Mouse (Mus musculus): ENCODE measurements at regions not wholly inside any gene's neighbourhood (a gene's known extent, or its start where the extent isn't known, plus 50 kb on each side); places are given as distances from the start of the nearest gene placed in this dataset.

GRCm38 (mm10) chr3:39528087-39528486 is 641.3 kb downstream of the Fat4 start:
- no peaks in the 10 kb centered on the region for H3K79me2 ChIP-seq (replicated peaks; ENCODE audit: control insufficient read depth, extremely low read depth, insufficient read depth, poor library complexity, severe bottlenecking)
- H3K27ac ChIP-seq (ENCODE audit: insufficient read depth, low read depth): no peak overlapping the region
- H3K4me3 ChIP-seq (replicated peaks in 1 of 3; ENCODE audit: low read depth in 2 of 3, low read length in 2 of 3, poor library complexity in 1 of 3): no peak overlapping the region
- no peak for TF ChIP-seq TCF12 (IDR thresholded peaks at IDR 0.05; ENCODE audit: low read depth, low read length)
- TF ChIP-seq ZKSCAN1 (IDR thresholded peaks at IDR 0.05; ENCODE audit: borderline replicate concordance, low read depth, low read length): no peak
- TF ChIP-seq PAX5 (IDR thresholded peaks at IDR 0.05; ENCODE audit: low read length): no peak
- TF ChIP-seq POLR2A (IDR thresholded peaks at IDR 0.05; ENCODE audit: low read depth, low read length): no peak
- TF ChIP-seq JUN (IDR thresholded peaks at IDR 0.05; ENCODE audit: insufficient read depth, low read depth, low read length): no peak
- no peak for TF ChIP-seq MXI1 (IDR thresholded peaks at IDR 0.05; ENCODE audit: low read depth, low read length)
- TF ChIP-seq RCOR1 (conservative IDR thresholded peaks at IDR 0.05; ENCODE audit: low read depth, low read length): no peak
- no peak for DNase-seq (ENCODE audit: extremely low read depth)
- H3K36me3 ChIP-seq (replicated peaks in 1 of 2; ENCODE audit: control insufficient read depth in 1 of 2, insufficient read depth in 1 of 2, low read length in 1 of 2): no peaks in the 10 kb centered on the region
- no peaks in the 10 kb centered on the region for H3K27me3 ChIP-seq (replicated peaks)
- no peaks in the 10 kb centered on the region for H3K4me1 ChIP-seq (ENCODE audit: control insufficient read depth in 1 of 2, insufficient read depth in 2 of 2)
- H3K4me2 ChIP-seq (ENCODE audit: insufficient read depth, low read depth, poor library complexity, severe bottlenecking): no peak overlapping the region
- no peaks in the 10 kb centered on the region for H3K9me3 ChIP-seq (replicated peaks; ENCODE audit: low read length)
- in situ Hi-C loops (cut with MboI; ENCODE audit: low pct_ligation_motif_present, low pct_unique_long_range_greater_than_20kb, low sequenced_read_pairs): no loop called here
- dilution Hi-C loops (cut with MboI; ENCODE audit: extremely low pct_ligation_motif_present, extremely low pct_unique_long_range_greater_than_20kb, low sequenced_read_pairs): no loop called here
- H3K9ac ChIP-seq (ENCODE audit: insufficient read depth, low read depth): no peak overlapping the region

- in situ Hi-C loops (cut with MboI; ENCODE audit: low pct_ligation_motif_present, low pct_unique_long_range_greater_than_20kb, low sequenced_read_pairs): no loop called here
- Histone ChIP-seq H3K4me2 (ENCODE audit: insufficient read depth, low read depth, poor library complexity, severe bottlenecking) (no peak overlapping the region), H3K4me3 (replicated peaks in 1 of 3; ENCODE audit: low read depth in 2 of 3, low read length in 2 of 3, poor library complexity in 1 of 3) (no peak overlapping the region), H3K79me2 (replicated peaks; ENCODE audit: control insufficient read depth, extremely low read depth, insufficient read depth, poor library complexity, severe bottlenecking) (no peaks in the 10 kb centered on the region), H3K9ac (ENCODE audit: insufficient read depth, low read depth) (no peak overlapping the region), H3K27ac (ENCODE audit: insufficient read depth, low read depth) (no peak overlapping the region), H3K27me3 (replicated peaks) (no peaks in the 10 kb centered on the region), H3K36me3 (replicated peaks in 1 of 2; ENCODE audit: control insufficient read depth in 1 of 2, insufficient read depth in 1 of 2, low read length in 1 of 2) (no peaks in the 10 kb centered on the region), H3K9me3 (replicated peaks; ENCODE audit: low read length) (no peaks in the 10 kb centered on the region), H3K4me1 (ENCODE audit: control insufficient read depth in 1 of 2, insufficient read depth in 2 of 2) (no peaks in the 10 kb centered on the region)
- DNase-seq (ENCODE audit: extremely low read depth): no peak
- TF ChIP-seq USF1 (IDR thresholded peaks at IDR 0.05; ENCODE audit: low read depth, low read length) (no peak), SMC3 (IDR thresholded peaks at IDR 0.05; ENCODE audit: low read depth, low read length) (no peak), ZNF384 (IDR thresholded peaks at IDR 0.05; ENCODE audit: low read depth, low read length) (no peak), CTCF (conservative IDR thresholded peaks at IDR 0.05 in 1 of 2, IDR thresholded peaks at IDR 0.05 in 1 of 2; ENCODE audit: low read depth in 2 of 2, low read length in 2 of 2) (no peak), MAX (IDR thresholded peaks at IDR 0.05; ENCODE audit: low read length) (no peak), NRF1 (IDR thresholded peaks at IDR 0.05; ENCODE audit: low read depth, low read length) (no peak), ZC3H11A (IDR thresholded peaks at IDR 0.05; ENCODE audit: low read depth, low read length) (no peak)
- dilution Hi-C loops (cut with MboI; ENCODE audit: extremely low pct_ligation_motif_present, extremely low pct_unique_long_range_greater_than_20kb, low sequenced_read_pairs): no loop called here
Observed at GRCm38 (mm10) chr3:39537515-39537914, 650.8 kb downstream of the Fat4 start.

GRCm38 (mm10) chr3:39540530-39541118 is 653.9 kb downstream of the Fat4 start:
- DNase-seq (ENCODE audit: extremely low read depth): no peak
- Histone ChIP-seq H3K27me3 (replicated peaks) (no peaks in the 10 kb centered on the region), H3K9me3 (replicated peaks; ENCODE audit: low read length) (no peaks in the 10 kb centered on the region), H3K4me3 (replicated peaks in 1 of 3; ENCODE audit: low read depth in 2 of 3, low read length in 2 of 3, poor library complexity in 1 of 3) (no peak overlapping the region), H3K4me2 (ENCODE audit: insufficient read depth, low read depth, poor library complexity, severe bottlenecking) (no peak overlapping the region), H3K79me2 (replicated peaks; ENCODE audit: control insufficient read depth, extremely low read depth, insufficient read depth, poor library complexity, severe bottlenecking) (no peaks in the 10 kb centered on the region), H3K36me3 (replicated peaks in 1 of 2; ENCODE audit: control insufficient read depth in 1 of 2, insufficient read depth in 1 of 2, low read length in 1 of 2) (no peaks in the 10 kb centered on the region), H3K4me1 (ENCODE audit: control insufficient read depth in 1 of 2, insufficient read depth in 2 of 2) (no peaks in the 10 kb centered on the region), H3K9ac (ENCODE audit: insufficient read depth, low read depth) (no peak overlapping the region), H3K27ac (ENCODE audit: insufficient read depth, low read depth) (no peak overlapping the region)
- in situ Hi-C loops (cut with MboI; ENCODE audit: low pct_ligation_motif_present, low pct_unique_long_range_greater_than_20kb, low sequenced_read_pairs) (no loop called here), dilution Hi-C loops (cut with MboI; ENCODE audit: extremely low pct_ligation_motif_present, extremely low pct_unique_long_range_greater_than_20kb, low sequenced_read_pairs) (no loop called here)
- TF ChIP-seq POLR2AphosphoS2 (IDR thresholded peaks at IDR 0.05; ENCODE audit: low read depth, low read length): no peak
- no peak for TF ChIP-seq CTCF (conservative IDR thresholded peaks at IDR 0.05 in 1 of 2, IDR thresholded peaks at IDR 0.05 in 1 of 2; ENCODE audit: low read depth in 2 of 2, low read length in 2 of 2)
- no peak for TF ChIP-seq CHD2 (IDR thresholded peaks at IDR 0.05; ENCODE audit: low read length)
- TF ChIP-seq RAD21 (IDR thresholded peaks at IDR 0.05; ENCODE audit: low read depth, low read length): no peak
- TF ChIP-seq MAX (IDR thresholded peaks at IDR 0.05; ENCODE audit: low read length): no peak
- no peak for TF ChIP-seq JUND (conservative IDR thresholded peaks at IDR 0.05; ENCODE audit: low read depth, low read length)
- TF ChIP-seq ZNF384 (IDR thresholded peaks at IDR 0.05; ENCODE audit: low read depth, low read length): no peak
- TF ChIP-seq E2F4 (IDR thresholded peaks at IDR 0.05; ENCODE audit: insufficient replicate concordance, low read depth, low read length): no peak
- TF ChIP-seq IRF4 (IDR thresholded peaks at IDR 0.05; ENCODE audit: low read depth, low read length): no peak
- no peak for TF ChIP-seq TCF12 (IDR thresholded peaks at IDR 0.05; ENCODE audit: low read depth, low read length)
- TF ChIP-seq NRF1 (IDR thresholded peaks at IDR 0.05; ENCODE audit: low read depth, low read length): no peak
- no peak for TF ChIP-seq PAX5 (IDR thresholded peaks at IDR 0.05; ENCODE audit: low read length)
- no peak for TF ChIP-seq POLR2A (IDR thresholded peaks at IDR 0.05; ENCODE audit: low read depth, low read length)
